Mouse (Mus musculus): ENCODE results near the gene Nphp1.

DNA sequence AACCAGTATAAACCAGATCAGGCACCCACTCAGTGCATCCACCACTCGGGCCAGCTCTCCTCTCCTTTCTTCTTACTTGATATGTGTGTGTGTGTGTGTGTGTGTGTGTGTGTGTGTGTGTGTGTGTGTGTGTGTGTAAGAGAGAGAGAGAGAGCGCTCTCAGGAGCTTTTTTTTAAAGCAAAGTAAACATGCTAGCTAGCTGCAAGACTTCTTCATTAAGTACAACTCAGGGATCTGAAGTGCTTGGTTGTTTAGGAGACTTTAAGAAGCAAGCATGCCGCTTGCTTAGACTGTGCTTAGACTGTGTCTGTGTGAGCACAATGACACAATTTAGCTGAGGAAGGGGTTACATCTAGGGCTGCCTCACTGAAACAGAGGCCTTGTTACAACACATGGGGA, 46.1 kb downstream of the Nphp1 start:
- TF ChIP-seq EP300 (IDR thresholded peaks at IDR 0.05) (peak; percentile 66), CTCF (IDR thresholded peaks at IDR 0.05) (no peak)
